8 mouse cellular contexts compared by ENCODE assay signal in the genomic region with DNA sequence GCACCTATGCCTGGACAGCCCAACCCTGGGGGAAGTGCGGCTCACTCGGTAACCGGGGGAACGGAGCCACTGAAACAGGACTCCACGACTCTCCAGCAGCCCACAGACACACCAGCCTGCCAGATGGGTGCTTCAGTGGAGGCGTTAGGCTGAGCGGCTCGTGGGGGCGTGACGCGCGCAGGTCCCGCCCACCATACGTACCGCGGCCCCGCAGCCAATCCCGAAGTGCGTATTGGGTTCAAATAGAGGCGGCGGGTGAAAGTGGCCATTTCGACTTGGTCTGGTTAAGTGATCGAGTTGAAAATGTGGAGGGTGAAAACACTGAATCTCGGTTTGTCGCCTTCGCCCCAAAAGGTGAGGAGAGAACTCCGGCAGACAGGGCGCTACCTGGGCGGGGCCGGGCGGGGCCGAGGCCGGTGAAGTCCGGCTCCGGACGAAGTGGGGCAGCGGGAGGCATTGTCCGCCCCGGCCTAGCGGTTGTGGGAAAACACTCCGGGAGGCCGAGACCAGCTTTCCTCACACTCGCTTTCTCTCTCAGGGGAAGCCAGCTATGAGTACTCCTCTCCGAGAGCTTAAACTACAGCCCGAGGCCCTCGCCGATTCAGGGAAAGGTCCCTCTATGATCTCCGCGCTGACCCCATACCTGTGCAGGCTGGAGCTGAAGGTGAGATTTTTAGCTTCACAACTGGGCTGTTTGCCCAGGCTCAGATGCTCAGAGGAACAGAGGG. TPM values are rescaled to one million over a fixed set of nuclear protein-coding genes. Genes with fewer than 3 reads are reported as not detected.
A peak's percentile ranks its signal among the peaks of the same experiment; 100 is the strongest.
DNase-seq lines count a peak whose midpoint lies in the region; ATAC-seq lines count a peak whose summit lies in the region.

TSS of gene Spag5 (plus strand) at position 173 of the 728 bp plus-strand sequence.

- H3K4me1 ChIP-seq in heart, embryonic 14.5 days (ENCODE audit: control insufficient read depth in 2 of 2, insufficient read depth in 2 of 2, low read length in 2 of 2), result peaks cover 0 to 10% of the 10 kb centered on the region in 2 experiments; a peak in 1 of 4 replicates
- H3K4me1 ChIP-seq in liver, embryonic 13.5 days (replicated peaks), result peaks cover 46% of the 10 kb centered on the region
- 0 out of 2 replicates have a peak, but pooled peaks cover 5% of the 10 kb centered on the region for H3K4me1 ChIP-seq in stomach, embryonic 16.5 days (ENCODE audit: control insufficient read depth, insufficient read depth, low read length)

- ATAC-seq in CD4-positive, CD25-positive, alpha-beta regulatory T cell, adult 4 months, result peak; percentile 100
- peak; percentile 96 for ATAC-seq in heart, embryonic 14.5 days (ENCODE audit: insufficient number of reproducible peaks, insufficient read depth, low FRiP score, low read depth)
- ATAC-seq in liver, embryonic 13.5 days (ENCODE audit: low read depth), result peak; percentile 99
- peak; percentile 100 for ATAC-seq in stomach, embryonic 16.5 days (ENCODE audit: insufficient read depth, low FRiP score)

- peak; percentile 84 for DNase-seq in c-Kit-negative CD71-positive TER-119-positive erythroid progenitor cells, embryonic 14.5 days (ENCODE audit: low read depth, low spot score)
- peak; percentile 74 for DNase-seq in fibroblast of lung, adult 2 months (ENCODE audit: low read depth)
- peak; percentile 94 for DNase-seq in kidney, postnatal 14 days
- DNase-seq in liver, embryonic 13.5 days, result peak; percentile 88
- peak; percentile 89 for DNase-seq in neural tube, embryonic 10.5 days (ENCODE audit: extremely low spot score, low spot score)

- H3K9me3 ChIP-seq in heart, embryonic 14.5 days (ENCODE audit: control insufficient read depth, low read length), result no peaks in the 10 kb centered on the region
- H3K9me3 ChIP-seq in liver, embryonic 13.5 days (replicated peaks), result no peaks in the 10 kb centered on the region
- H3K9me3 ChIP-seq in stomach, embryonic 16.5 days (replicated peaks; ENCODE audit: control insufficient read depth, low read length), result no peaks in the 10 kb centered on the region

- peak within 1 kb of the TSS; percentile 76 to 81 for H3K4me3 ChIP-seq in heart, embryonic 14.5 days (ENCODE audit: control insufficient read depth in 1 of 2, insufficient read depth in 1 of 2, low read depth in 1 of 2, low read length in 2 of 2)
- peak within 1 kb of the TSS; percentile 95 for H3K4me3 ChIP-seq in liver, embryonic 13.5 days (replicated peaks)
- peak within 1 kb of the TSS; percentile 82 for H3K4me3 ChIP-seq in stomach, embryonic 16.5 days (replicated peaks; ENCODE audit: low read length)

- peak within 1 kb of the TSS; percentile 80 for H3K9ac ChIP-seq in heart, embryonic 14.5 days (ENCODE audit: low read length)
- peak within 1 kb of the TSS; percentile 94 for H3K9ac ChIP-seq in liver, embryonic 13.5 days
- H3K9ac ChIP-seq in stomach, embryonic 16.5 days (ENCODE audit: low read length), result peak within 1 kb of the TSS; percentile 82

- peak within 1 kb of the TSS; percentile 89 for H3K4me2 ChIP-seq in heart, embryonic 14.5 days (ENCODE audit: low read length)
- H3K4me2 ChIP-seq in liver, embryonic 13.5 days, result peak within 1 kb of the TSS; percentile 70
- peak within 1 kb of the TSS; percentile 79 for H3K4me2 ChIP-seq in stomach, embryonic 16.5 days (ENCODE audit: low read depth, low read length)

- H3K27me3 ChIP-seq in heart, embryonic 14.5 days (ENCODE audit: control insufficient read depth, insufficient read depth, low read length), result no peaks in the 10 kb centered on the region
- no peaks in the 10 kb centered on the region for H3K27me3 ChIP-seq in liver, embryonic 13.5 days
- H3K27me3 ChIP-seq in stomach, embryonic 16.5 days (ENCODE audit: control insufficient read depth, insufficient read depth, low read length), result no peaks in the 10 kb centered on the region

- H3K27ac ChIP-seq in heart, embryonic 14.5 days (replicated peaks in 1 of 2; ENCODE audit: control insufficient read depth in 1 of 2, insufficient read depth in 1 of 2, low read depth in 2 of 2, low read length in 2 of 2), result peak within 1 kb of the TSS; percentile 50 to 77; a peak in 3 of 4 replicates
- peak within 1 kb of the TSS; percentile 88 for H3K27ac ChIP-seq in liver, embryonic 13.5 days
- peak within 1 kb of the TSS; percentile 53; the same call in 1 of the 2 replicates for H3K27ac ChIP-seq in stomach, embryonic 16.5 days (ENCODE audit: low read length)

- H3K36me3 ChIP-seq in heart, embryonic 14.5 days (ENCODE audit: control insufficient read depth, insufficient read depth, low read length), result peaks cover 33% of the 10 kb centered on the region
- peaks cover 35% of the 10 kb centered on the region for H3K36me3 ChIP-seq in liver, embryonic 13.5 days
- peaks cover 4% of the 10 kb centered on the region for H3K36me3 ChIP-seq in stomach, embryonic 16.5 days (ENCODE audit: control insufficient read depth, insufficient read depth, low read length)

- WGBS in heart, embryonic 14.5 days, result under 1% methylated on average over 49 of the region's 49 CpGs
- WGBS in liver, embryonic 13.5 days (ENCODE audit: insufficient replicate concordance), result under 1% methylated on average over 49 of the region's 49 CpGs
- under 1% methylated on average over 49 of the region's 49 CpGs for WGBS in stomach, embryonic 16.5 days

RNA-seq across cellular contexts. Expression of gene Spag5, which starts in this region (rescaled TPM):
- polyA plus RNA-seq in CD4-positive, CD25-positive, alpha-beta regulatory T cell, adult 4 months (2017; shearing (Covaris generic)), result 1 to 10 TPM; 2.8 to 4.3 TPM
- polyA plus RNA-seq in heart, embryonic 14.5 days (2014; fragmentation: Nextera tagmentation; extraction: Ambion mirVana), result 23.6 and 25.0 TPM in 2 replicates
- polyA plus RNA-seq in liver, embryonic 13.5 days (2015; fragmentation: Nextera tagmentation; extraction: Ambion mirVana), result 30.3 and 32.6 TPM in 2 replicates
- polyA plus RNA-seq in stomach, embryonic 16.5 days (2015; fragmentation: Nextera tagmentation; extraction: Ambion mirVana), result 28.9 and 30.7 TPM in 2 replicates

Comparison
In these comparisons a context has a peak if more than half of its experiments do, and no peak if none do; other contexts are left out.
1. Peak in every context shown above with its lines: DNase-seq, ATAC-seq, H3K4me3 ChIP-seq and H3K27ac ChIP-seq.